Mouse (Mus musculus): ENCODE data around the gene Gm3336.

- TF ChIP-seq GATA1 (IDR thresholded peaks at IDR 0.05; ENCODE audit: borderline replicate concordance, low read length) (no peak), FLI1 (IDR thresholded peaks at IDR 0.05; ENCODE audit: low read length) (no peak)
These were observed 19.8 kb upstream of the Gm3336 start, which contains the start of gene Jund for GRCm38 (mm10) chr8:70698310-70699109.
